Mouse (Mus musculus) lung, embryonic 16.5 days (tissue): ENCODE measurements around the gene Plcl1. TPM values are rescaled to one million over a fixed set of nuclear protein-coding genes. Genes with fewer than 3 reads are reported as not detected.
A peak's percentile ranks its signal among the peaks of the same experiment; 100 is the strongest.

Experiments used
- ATAC-seq: fragments of 200-750 bp; cut with Nextera tagmentation; 2 replicates; pipeline ENCODE4 v1.8.0; 2017; ENCODE audit warnings: low read depth, mild to moderate bottlenecking, moderate library complexity
- H3K27ac ChIP-seq: fragments of 300-500 bp; sonication (generic); 2 replicates; pipeline ENCODE4 v1.5.1; 2014; ENCODE audit warnings: mild to moderate bottlenecking, control low read depth, low read length
- H3K27me3 ChIP-seq: fragments of 300-500 bp; sonication (generic); 2 replicates; pipeline ENCODE4 v1.6.1; 2014; ENCODE audit warnings: low read depth, low read length, mixed read lengths; ENCODE audit not compliant: control insufficient read depth, insufficient read depth
- H3K36me3 ChIP-seq: fragments of 300-500 bp; sonication (generic); 2 replicates; pipeline ENCODE4 v1.6.1; 2014; ENCODE audit warnings: low read length; ENCODE audit not compliant: control insufficient read depth, insufficient read depth
- H3K4me1 ChIP-seq: fragments of 300-500 bp; sonication (generic); replicated peaks from 2 replicates; pipeline ENCODE4 v1.6.1; 2014; ENCODE audit warnings: low read length, mixed read lengths; ENCODE audit not compliant: control insufficient read depth, insufficient read depth
- H3K4me2 ChIP-seq: fragments of 300-500 bp; sonication (generic); 2 replicates; pipeline ENCODE4 v1.6.1; 2014; ENCODE audit warnings: low read depth, low read length, control low read depth
- H3K4me3 ChIP-seq: fragments of 300-500 bp; sonication (generic); 2 replicates; pipeline ENCODE4 v1.5.1; 2014; ENCODE audit warnings: mild to moderate bottlenecking, low read length, control low read depth
- H3K9ac ChIP-seq: fragments of 300-500 bp; sonication (generic); 2 replicates; pipeline ENCODE4 v1.6.1; 2014; ENCODE audit warnings: low read length, control low read depth
- H3K9me3 ChIP-seq: fragments of 300-500 bp; sonication (generic); 2 replicates; pipeline ENCODE4 v1.6.1; 2016; ENCODE audit warnings: low read length; ENCODE audit not compliant: control insufficient read depth
- WGBS: fragments of 180-500 bp; shearing (Covaris S2); extraction: QIAGEN DNeasy Blood & Tissue Kit; methylation state at CpG from one replicate; pipeline ENCODE4 v1.1.7; 2014; 5-methylcytosine and 5-hydroxymethylcytosine counted together
- polyA plus RNA-seq: library from polyadenylated mRNA; unstranded; fragments of >200 nt; fragmentation: Nextera tagmentation; extraction: Ambion mirVana; gene quantifications from 2 replicates; pipeline ENCODE4 v1.2.1, GENCODE M21; 2015

Plcl1 gene
- polyA plus RNA-seq, 1 experiment from 2014 or later = 2.0 TPM

DNA sequence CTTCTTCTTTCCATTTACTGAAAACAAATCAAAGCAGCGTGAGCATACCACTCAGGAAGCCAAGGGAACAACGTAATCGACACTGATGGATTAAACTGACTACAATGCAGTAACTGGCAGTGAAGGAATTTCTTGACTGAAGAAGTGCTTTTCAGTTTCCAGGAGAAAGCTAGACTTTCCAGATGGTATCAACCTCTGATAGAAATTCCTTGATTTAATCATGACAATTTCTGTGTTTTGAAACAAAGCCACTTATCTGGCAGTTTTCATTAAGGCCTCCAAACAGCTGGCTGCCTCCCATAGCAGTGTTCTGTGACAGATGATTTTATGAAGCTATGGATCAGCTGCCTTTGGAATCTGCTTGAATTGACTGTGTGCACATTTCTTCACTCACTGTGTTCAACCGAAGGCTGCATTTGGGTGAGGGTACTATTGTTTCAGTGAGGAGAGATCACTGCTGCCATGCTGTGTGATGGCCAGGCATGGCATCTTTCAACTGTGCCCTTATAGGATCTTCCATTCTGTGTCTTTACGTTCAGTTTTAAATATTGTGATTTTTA, 162.2 kb downstream of the Plcl1 start:
- no peaks in the 10 kb centered on the region for H3K9me3 ChIP-seq
- H3K27me3 ChIP-seq = peaks cover 3% of the 10 kb centered on the region
- no peaks in the 10 kb centered on the region for H3K36me3 ChIP-seq
- no peak overlapping the region for H3K9ac ChIP-seq
- H3K4me1 ChIP-seq = no peaks in the 10 kb centered on the region
- 52% methylated on average over 5 of the region's 5 CpGs for WGBS
- no peak overlapping the region for H3K4me2 ChIP-seq
- peak; percentile 67 for ATAC-seq
- H3K4me3 ChIP-seq = no peak overlapping the region
- H3K27ac ChIP-seq = no peak overlapping the region

DNA sequence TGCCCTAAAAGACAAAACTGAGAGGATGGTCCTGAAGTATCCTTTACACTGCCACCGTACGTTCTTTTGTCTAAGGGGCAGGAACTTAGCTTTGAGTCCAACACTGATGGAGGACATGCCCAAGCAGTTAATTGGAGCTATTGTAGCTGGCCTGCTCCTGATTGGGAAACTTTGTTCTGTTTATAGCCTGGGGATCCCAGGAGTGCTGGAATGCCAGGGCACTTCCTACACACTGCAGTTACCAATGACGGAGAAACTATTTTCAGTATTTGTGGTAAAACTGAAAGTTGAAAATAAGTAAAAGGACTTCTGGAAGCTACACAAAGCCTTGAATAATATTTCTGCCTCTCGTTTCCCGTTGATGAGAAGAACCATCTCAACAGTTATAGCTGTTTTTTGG, 164.5 kb downstream of the Plcl1 start:
- no peak for ATAC-seq
- H3K27ac ChIP-seq = no peak overlapping the region

DNA sequence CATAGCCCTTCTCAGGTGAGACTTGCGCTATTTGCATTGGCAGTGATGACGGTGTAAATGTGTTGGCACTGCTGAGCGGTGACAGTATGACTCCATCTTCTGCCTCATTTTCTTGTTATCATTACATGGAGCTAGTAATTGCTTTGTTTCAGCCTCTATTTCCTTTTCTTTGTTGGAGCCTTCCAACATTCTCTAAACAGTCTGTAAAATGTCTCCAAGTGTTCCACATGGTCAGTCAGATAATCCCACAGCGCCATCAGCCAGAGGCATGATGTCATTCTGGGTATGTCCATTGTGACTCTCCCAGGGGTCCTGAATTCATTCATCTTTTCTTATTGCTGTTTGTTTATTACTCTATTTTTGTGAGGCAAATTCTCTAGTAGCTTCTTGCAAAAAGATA, 165.7 kb downstream of the Plcl1 start:
- H3K9me3 ChIP-seq = no peaks in the 10 kb centered on the region
- H3K4me3 ChIP-seq = no peak overlapping the region
- H3K4me1 ChIP-seq = peaks cover 9% of the 10 kb centered on the region
- H3K36me3 ChIP-seq = no peaks in the 10 kb centered on the region
- no peak overlapping the region for H3K4me2 ChIP-seq
- ATAC-seq = no peak
- 71% methylated on average over 4 of the region's 4 CpGs for WGBS
- no peak overlapping the region for H3K27ac ChIP-seq
- H3K9ac ChIP-seq = no peak overlapping the region
- no peaks in the 10 kb centered on the region; the same call in 1 of the 2 replicates for H3K27me3 ChIP-seq

More for the DNA sequence above, 164.5 kb downstream of the Plcl1 start:
- H3K4me2 ChIP-seq = no peak overlapping the region
- H3K4me3 ChIP-seq = no peak overlapping the region
- H3K9ac ChIP-seq = no peak overlapping the region
- no peaks in the 10 kb centered on the region for H3K36me3 ChIP-seq
- H3K4me1 ChIP-seq = no peaks in the 10 kb centered on the region
- no peaks in the 10 kb centered on the region for H3K9me3 ChIP-seq
- WGBS = 86% methylated on average over 5 of the region's 5 CpGs
- H3K27me3 ChIP-seq = no peaks in the 10 kb centered on the region; the same call in 1 of the 2 replicates

DNA sequence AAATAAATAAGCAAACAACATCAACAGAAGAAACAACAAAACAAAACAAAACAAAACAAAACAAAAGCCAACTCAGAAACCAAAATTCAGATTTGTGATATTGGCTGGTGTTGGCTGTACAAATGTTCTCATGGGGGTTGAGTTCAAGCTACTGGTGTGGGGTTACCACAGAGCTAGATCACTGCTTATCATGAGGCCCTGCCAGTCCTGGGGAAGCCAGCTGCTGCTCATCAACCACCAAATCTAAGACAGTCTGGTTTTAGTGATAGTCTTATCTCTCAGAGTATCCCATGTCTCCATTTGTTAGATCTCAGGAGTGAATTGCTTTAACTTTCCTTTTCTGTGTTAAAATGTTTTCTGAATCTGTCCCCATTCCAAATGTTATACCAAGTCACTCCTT, 166.5 kb downstream of the Plcl1 start:
- Histone ChIP-seq H3K4me2 (no peak overlapping the region), H3K27me3 (no peaks in the 10 kb centered on the region; the same call in 1 of the 2 replicates), H3K27ac (no peak overlapping the region), H3K9me3 (no peaks in the 10 kb centered on the region), H3K9ac (no peak overlapping the region), H3K4me3 (no peak overlapping the region), H3K36me3 (no peaks in the 10 kb centered on the region), H3K4me1 (peaks cover 9% of the 10 kb centered on the region)
- no peak for ATAC-seq

DNA sequence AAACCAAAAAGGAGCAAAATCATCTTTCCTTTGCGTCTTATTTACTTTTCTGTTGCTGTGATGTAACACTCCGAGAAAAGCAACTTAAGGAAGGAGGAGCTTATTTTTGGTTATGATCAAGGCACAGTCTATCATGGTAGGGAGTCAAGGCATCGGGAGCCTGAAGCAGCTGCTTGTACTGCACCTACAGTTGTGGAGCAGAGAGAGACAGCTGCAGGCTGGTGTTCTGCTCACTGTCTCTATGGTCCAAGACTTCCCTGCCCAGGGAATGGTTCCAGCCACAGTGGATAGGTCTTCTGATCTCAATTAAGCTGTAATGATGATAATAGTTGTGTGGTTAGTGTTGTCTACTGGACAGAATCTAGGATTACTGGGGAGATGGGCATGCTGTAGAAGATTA, 166.9 kb downstream of the Plcl1 start:
- H3K27ac ChIP-seq = no peak overlapping the region
- 59% methylated on average over 3 of the region's 3 CpGs for WGBS

DNA sequence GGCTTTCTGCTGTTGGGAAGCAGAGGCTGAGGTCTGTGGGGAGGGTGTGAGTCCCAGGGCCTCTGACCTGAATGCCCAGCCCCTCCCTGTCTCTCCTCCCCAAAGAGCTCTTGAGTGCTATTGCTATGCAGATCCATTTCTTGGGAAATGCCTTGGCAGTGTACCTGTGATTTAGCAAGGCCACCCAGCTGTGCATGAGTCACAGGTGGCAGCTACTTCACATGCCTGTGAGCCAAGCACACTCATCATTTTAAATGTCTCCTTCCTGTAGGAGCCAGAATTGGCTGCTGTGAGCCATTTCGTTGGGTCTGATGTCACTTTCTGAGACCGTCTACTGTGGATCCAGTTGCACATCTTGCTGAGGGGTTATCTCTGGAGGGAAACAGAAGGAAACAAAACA, 170.2 kb downstream of the Plcl1 start:
- Histone ChIP-seq H3K9me3 (no peaks in the 10 kb centered on the region), H3K36me3 (no peaks in the 10 kb centered on the region), H3K9ac (no peak overlapping the region), H3K4me3 (no peak overlapping the region), H3K27ac (no peak overlapping the region), H3K4me1 (peaks cover 9% of the 10 kb centered on the region), H3K27me3 (no peaks in the 10 kb centered on the region), H3K4me2 (no peak overlapping the region)
- ATAC-seq = peak; percentile 85
- WGBS = 4% methylated on average over 2 of the region's 2 CpGs

More for the DNA sequence above, 166.9 kb downstream of the Plcl1 start:
- H3K9ac ChIP-seq = no peak overlapping the region
- no peaks in the 10 kb centered on the region for H3K9me3 ChIP-seq
- no peak overlapping the region for H3K4me2 ChIP-seq
- no peaks in the 10 kb centered on the region; the same call in 1 of the 2 replicates for H3K27me3 ChIP-seq
- ATAC-seq = no peak
- no peak overlapping the region for H3K4me3 ChIP-seq
- H3K4me1 ChIP-seq = peaks cover 9% of the 10 kb centered on the region
- no peaks in the 10 kb centered on the region for H3K36me3 ChIP-seq

DNA sequence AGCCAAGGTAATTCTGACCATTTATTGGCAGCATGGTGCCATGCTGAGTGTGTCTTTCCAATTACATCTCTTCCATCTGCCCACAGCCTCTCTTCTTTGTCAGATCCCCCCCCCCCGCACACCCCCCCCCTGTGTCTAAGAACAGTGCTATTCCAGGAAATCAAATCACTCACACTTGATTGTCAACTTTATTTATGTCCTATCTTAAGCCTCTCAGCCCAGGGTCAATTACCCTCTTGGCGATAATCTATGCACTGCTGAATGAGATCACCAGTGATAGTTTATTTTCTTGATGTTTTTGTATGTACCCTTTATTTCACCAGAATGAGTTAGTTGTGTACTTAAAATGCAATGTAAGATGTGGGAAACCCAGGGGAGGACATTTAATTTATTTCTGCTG, 176.0 kb downstream of the Plcl1 start:
- H3K27ac ChIP-seq = no peak overlapping the region
- no peaks in the 10 kb centered on the region for H3K4me1 ChIP-seq
- H3K9ac ChIP-seq = no peak overlapping the region
- no peak overlapping the region for H3K4me3 ChIP-seq
- no peaks in the 10 kb centered on the region for H3K36me3 ChIP-seq
- ATAC-seq = no peak
- H3K4me2 ChIP-seq = no peak overlapping the region
- H3K27me3 ChIP-seq = no peaks in the 10 kb centered on the region
- 43% methylated on average over 2 of the region's 2 CpGs for WGBS
- no peaks in the 10 kb centered on the region for H3K9me3 ChIP-seq

DNA sequence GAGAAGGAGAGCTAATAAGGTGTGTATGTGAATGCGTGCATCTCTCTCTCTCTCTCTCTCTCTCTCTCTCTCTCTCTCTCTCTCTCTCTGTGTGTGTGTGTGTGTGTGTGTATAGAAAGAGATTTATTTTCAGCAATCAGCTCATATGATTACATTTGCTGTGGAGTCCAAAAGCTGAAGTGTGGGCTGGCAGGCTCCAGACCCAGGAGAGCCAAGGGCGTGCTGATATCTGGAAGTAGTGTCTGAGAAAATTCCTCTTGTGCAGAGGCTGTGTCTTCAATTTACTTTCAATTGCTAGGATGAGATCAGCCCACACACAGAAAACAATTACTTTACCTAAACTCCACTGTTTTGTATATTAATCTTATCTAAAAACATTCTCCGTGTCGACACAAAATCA, 179.7 kb downstream of the Plcl1 start:
- ATAC-seq = no peak
- no peak overlapping the region for H3K9ac ChIP-seq
- 72% methylated on average over 4 of the region's 4 CpGs for WGBS
- no peaks in the 10 kb centered on the region for H3K36me3 ChIP-seq
- no peaks in the 10 kb centered on the region for H3K9me3 ChIP-seq
- no peaks in the 10 kb centered on the region for H3K27me3 ChIP-seq
- H3K4me2 ChIP-seq = no peak overlapping the region
- no peak overlapping the region for H3K27ac ChIP-seq
- H3K4me3 ChIP-seq = no peak overlapping the region
- H3K4me1 ChIP-seq = no peaks in the 10 kb centered on the region

DNA sequence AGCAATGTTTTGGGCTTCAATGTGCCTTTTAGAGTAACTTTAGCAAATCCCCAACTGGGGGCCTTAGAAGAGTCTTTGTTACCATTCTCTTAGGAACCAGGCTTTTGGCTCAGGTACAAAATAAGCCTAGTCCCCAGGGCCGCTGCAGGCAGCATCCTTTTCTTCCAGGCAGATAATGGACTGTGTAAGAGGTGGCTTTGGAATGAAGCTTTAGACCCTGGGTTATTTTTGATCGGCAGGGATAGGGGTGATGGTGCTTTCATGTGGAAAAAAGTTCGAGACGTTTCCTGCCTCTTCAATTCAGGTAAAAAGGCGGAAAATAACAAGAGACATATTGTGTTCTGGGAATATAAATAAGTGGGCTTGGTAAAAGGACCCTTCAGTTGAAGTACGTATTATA, 182.4 kb downstream of the Plcl1 start:
- no peak for ATAC-seq

DNA sequence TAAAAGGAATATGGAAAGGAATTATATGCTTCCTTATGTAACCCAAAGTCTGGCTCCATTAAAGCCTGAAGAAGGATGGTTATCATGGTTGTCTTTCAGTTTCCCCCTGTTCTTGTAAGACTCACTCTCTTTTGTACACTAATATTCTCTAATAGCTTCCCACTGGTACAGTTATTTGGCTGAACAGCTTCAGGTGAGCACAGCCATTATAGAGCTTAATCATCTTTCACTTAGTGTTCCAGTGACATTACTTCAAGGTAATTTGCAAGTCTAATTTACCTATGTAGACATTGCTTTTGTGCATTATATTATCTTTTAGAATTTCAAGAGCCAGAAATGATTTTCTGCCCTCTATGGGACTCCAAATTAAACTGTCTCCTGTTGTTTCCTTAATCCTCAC, 184.3 kb downstream of the Plcl1 start:
- Histone ChIP-seq H3K4me1 (no peaks in the 10 kb centered on the region), H3K36me3 (no peaks in the 10 kb centered on the region), H3K27ac (no peak overlapping the region), H3K9me3 (no peaks in the 10 kb centered on the region), H3K9ac (no peak overlapping the region), H3K27me3 (no peaks in the 10 kb centered on the region), H3K4me2 (no peak overlapping the region), H3K4me3 (no peak overlapping the region)
- ATAC-seq = no peak

More for the DNA sequence above, 182.4 kb downstream of the Plcl1 start:
- Histone ChIP-seq H3K4me3 (no peak overlapping the region), H3K9me3 (no peaks in the 10 kb centered on the region), H3K27me3 (no peaks in the 10 kb centered on the region), H3K36me3 (no peaks in the 10 kb centered on the region), H3K9ac (no peak overlapping the region), H3K27ac (no peak overlapping the region), H3K4me2 (no peak overlapping the region), H3K4me1 (no peaks in the 10 kb centered on the region)
- 70% methylated on average over 6 of the region's 6 CpGs for WGBS
